Mouse (Mus musculus): ENCODE results near the gene Irf1. TPM values are rescaled to one million over a fixed set of nuclear protein-coding genes. Genes with fewer than 3 reads are reported as not detected.

Gene Irf1
- polyA plus RNA-seq, 1 experiment = 25.0 TPM

DNA sequence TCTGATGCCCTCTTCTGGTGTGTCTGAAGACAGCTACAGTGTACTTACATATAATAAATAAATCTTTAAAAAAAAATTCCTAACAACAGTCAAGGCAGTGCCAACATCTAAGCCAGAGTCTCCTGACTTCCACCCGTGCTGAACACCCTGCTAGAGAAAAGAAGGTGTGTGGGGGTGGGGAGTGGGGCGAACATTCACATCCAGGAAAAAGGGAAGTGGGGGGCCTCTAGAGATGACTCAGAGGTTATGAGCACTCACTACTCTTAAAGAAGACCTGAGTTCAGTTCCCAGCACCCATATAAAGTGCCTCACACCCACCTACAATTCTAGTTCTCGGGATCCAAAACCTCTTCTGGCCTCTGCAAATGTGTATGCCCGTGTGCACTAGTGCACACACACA lies 55.6 kb downstream of the Irf1 start:
- no peaks in the 10 kb centered on the region for H3K79me2 ChIP-seq (ENCODE audit: control insufficient read depth, insufficient read depth)
- no peaks in the 10 kb centered on the region for H3K27me3 ChIP-seq (ENCODE audit: control insufficient read depth, insufficient read depth, insufficient read length)
- no peak overlapping the region for H3K4me3 ChIP-seq
- H3ac ChIP-seq (ENCODE audit: control insufficient read depth, insufficient read length) = no peak overlapping the region
- H3K36me3 ChIP-seq (ENCODE audit: control insufficient read depth, insufficient read depth) = no peaks in the 10 kb centered on the region
- H3K4me2 ChIP-seq (ENCODE audit: low read depth) = no peak overlapping the region
- TF ChIP-seq E2F4 (IDR thresholded peaks at IDR 0.05; ENCODE audit: insufficient read depth) (no peak), POLR2AphosphoS2 (IDR thresholded peaks at IDR 0.05; ENCODE audit: insufficient read length, low read depth) (no peak), REST (IDR thresholded peaks at IDR 0.05; ENCODE audit: insufficient read depth, insufficient read length) (no peak), MYOD1 (IDR thresholded peaks at IDR 0.05; ENCODE audit: control insufficient read depth in 1 of 3, insufficient read length in 2 of 3, low read depth in 2 of 3) (no peak), SRF (IDR thresholded peaks at IDR 0.05; ENCODE audit: control insufficient read depth, insufficient read length, low read depth) (no peak)

Other genes with a start within 250 kb of the Irf1 start
- 13.6 TPM for gene Kif3a, start 202.6 kb upstream of the Irf1 start, polyA plus RNA-seq (2012; fragmentation: generic; extraction: Trizol)
- 0.19 TPM for gene Il4, start 151.3 kb upstream of the Irf1 start, polyA plus RNA-seq (2012; fragmentation: generic; extraction: Trizol)
- gene Il13, start 135.3 kb upstream of the Irf1 start, polyA plus RNA-seq (2012; fragmentation: generic; extraction: Trizol) = not detected
- gene Rad50, start 62.7 kb upstream of the Irf1 start, polyA plus RNA-seq (2012; fragmentation: generic; extraction: Trizol) = 4.3 TPM
- gene Il5, start 49.2 kb upstream of the Irf1 start, polyA plus RNA-seq (2012; fragmentation: generic; extraction: Trizol) = not detected
- gene Gm17334, start 3.2 kb downstream of the Irf1 start, polyA plus RNA-seq (2012; fragmentation: generic; extraction: Trizol) = 0.19 TPM
- 1.6 TPM for gene Gm12216, start 89.2 kb downstream of the Irf1 start, polyA plus RNA-seq (2012; fragmentation: generic; extraction: Trizol)
- gene Slc22a5, start 121.6 kb downstream of the Irf1 start, polyA plus RNA-seq (2012; fragmentation: generic; extraction: Trizol) = 5.1 TPM
- gene Slc22a21, start 210.3 kb downstream of the Irf1 start, polyA plus RNA-seq (2012; fragmentation: generic; extraction: Trizol) = 1.6 TPM

All from myocyte (in vitro differentiated cells).